Mouse (Mus musculus): ENCODE results near the gene Vmn2r16. TPM values are rescaled to one million over a fixed set of nuclear protein-coding genes. Genes with fewer than 3 reads are reported as not detected.

Gene Vmn2r16
- not detected for total RNA-seq (2021)
- long read RNA-seq, experiment 1: 0 reads
- long read RNA-seq, experiment 2: 0 reads

DNA sequence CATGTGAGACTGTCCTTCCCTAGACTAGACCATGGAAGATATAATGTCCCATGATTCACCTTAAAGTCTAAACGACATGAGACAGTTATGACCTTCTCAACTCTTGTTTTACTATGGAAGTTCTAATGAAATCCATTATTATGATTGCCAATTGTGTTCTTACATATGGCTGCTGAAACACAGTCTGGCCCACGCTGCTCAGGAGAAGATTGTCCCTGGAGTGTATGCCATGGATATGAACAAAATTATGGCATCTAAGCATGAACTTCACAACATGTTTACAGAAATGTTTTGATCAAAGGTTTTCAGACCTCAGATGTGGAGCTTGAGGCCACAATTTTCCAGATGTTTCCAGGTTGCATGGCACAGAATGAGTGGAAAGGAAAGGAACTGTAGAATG, at the start of gene Vmn2r16:
Vmn2r16 (plus strand) TSS at position 301 of the 400 bp plus-strand sequence.
- no peak for DNase-seq (ENCODE audit: low spot score in 2 of 2)

DNA sequence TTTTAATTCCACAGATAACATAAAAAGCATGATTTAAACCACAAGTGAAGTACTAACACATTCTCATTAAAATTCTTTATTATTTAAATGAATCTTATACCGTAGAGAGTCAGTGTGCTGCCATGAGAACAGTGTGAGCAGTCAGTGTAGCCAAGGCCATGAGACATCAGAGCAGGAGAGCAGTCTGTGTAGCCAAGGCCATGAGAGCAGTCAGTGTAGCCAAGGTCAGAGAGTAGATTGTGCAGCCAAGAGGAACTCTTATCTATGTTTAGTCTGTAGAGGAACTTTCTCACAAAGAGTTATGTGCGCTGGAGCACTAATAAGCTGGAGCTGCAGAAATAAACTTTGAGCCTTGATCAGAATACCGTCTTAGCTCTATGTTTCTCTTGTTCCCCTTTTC, 35.3 kb upstream of the Vmn2r16 start:
- DNase-seq (ENCODE audit: low spot score in 2 of 2): no peak

DNA sequence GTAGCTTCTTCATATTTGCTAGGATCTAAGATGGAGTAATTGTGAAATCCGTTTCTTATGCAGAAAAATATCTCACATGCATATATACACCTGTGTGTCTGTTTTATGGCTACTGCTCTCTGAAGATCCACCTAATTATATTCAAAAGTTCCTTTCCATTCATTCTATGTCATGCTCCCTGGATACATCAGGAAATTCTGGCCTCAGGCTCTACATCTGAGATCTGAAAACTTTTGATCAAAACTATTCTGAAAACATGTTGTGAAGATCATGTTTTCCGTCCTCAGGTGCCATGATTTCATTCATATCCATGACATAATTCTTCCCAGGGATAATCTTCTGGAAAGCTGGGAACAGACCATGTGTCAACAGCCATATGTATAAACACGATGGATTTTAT, 32.4 kb upstream of the Vmn2r16 start, which contains the start of gene Vmn2r15:
Vmn2r15 (minus strand) TSS at position 101 of the 400 bp plus-strand sequence.
- DNase-seq (ENCODE audit: low spot score in 2 of 2): no peak

DNA sequence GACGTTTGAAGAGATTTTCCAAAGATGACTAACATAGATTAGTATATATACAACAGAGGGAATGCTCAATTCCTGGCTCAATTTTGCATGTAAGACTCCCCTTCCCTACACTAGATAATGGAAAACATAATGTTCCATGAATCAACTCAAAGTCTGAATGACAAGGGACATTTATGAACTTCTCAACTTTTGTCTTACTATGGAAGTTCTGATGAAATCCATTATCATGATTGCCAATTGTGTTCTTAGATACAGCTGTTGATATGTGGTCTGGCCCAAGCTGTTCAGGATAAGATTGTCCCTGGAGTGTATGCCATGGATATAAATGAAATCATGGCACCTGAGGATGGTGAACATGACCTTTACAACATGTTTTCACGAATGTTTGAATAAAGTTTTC, 89.4 kb downstream of the Vmn2r16 start, which contains the start of gene Vmn2r17:
Vmn2r17 (plus strand) TSS at position 301 of the 400 bp plus-strand sequence.
- no peak for DNase-seq (ENCODE audit: low spot score in 2 of 2)

Other genes starting within 250 kb of the Vmn2r16 start
- not detected for gene Vmn2r12, start 232.2 kb upstream of the Vmn2r16 start, total RNA-seq (2021)
- not detected for gene Vmn2r13, start 138.0 kb upstream of the Vmn2r16 start, total RNA-seq (2021)
- not detected for gene Vmn2r14, start 105.5 kb upstream of the Vmn2r16 start, total RNA-seq (2021)
- not detected for gene Vmn2r15, start 32.5 kb upstream of the Vmn2r16 start, total RNA-seq (2021)
- not detected for gene Vmn2r17, start 89.5 kb downstream of the Vmn2r16 start, total RNA-seq (2021)
- gene Crlf2, start 228.8 kb downstream of the Vmn2r16 start, total RNA-seq (2021): 10 to 100 TPM; 31.3 to 31.8 TPM

Measured in layer of hippocampus, postnatal 14 days (tissue).